8 mouse cellular contexts compared by ENCODE assay signal in the genomic region with DNA sequence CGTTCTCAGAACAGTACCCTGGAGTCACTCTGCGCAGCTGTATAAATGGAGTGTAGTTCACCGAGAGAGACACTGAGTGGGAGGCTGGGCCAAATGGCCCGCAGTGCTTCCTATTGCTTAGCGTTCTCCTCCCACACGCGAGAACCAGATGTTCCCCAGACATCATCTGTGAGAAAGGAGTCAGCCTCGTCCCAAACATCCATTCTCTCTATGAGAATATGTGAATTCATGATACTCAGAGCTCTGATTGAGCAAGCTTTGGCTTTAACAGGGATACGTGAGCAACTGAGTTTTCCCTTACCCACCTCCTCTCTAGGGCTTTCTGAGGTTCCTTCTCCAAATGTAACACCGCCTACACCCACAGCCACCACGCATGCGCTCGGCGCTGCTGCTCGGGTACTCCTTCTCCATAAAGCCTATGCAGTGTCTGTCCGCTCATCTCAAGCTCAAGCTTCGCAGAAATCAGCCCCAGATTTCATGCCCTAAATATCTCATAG. TPM values are rescaled to one million over a fixed set of nuclear protein-coding genes. Genes with fewer than 3 reads are reported as not detected.
DNase-seq lines count a peak whose midpoint lies in the region; ATAC-seq and TF ChIP-seq lines count a peak whose summit lies in the region.

No protein-coding gene starts in this region.

- ATAC-seq in lung, postnatal 0 days, result no peak
- peak; percentile 65; the same call in 1 of the 2 replicates for ATAC-seq in embryonic facial prominence, embryonic 14.5 days (ENCODE audit: low read depth)
- no peak for ATAC-seq in heart, embryonic 13.5 days (ENCODE audit: extremely low read depth, insufficient number of reproducible peaks, low FRiP score, low TSS enrichment)

- 0 out of 2 replicates have a peak overlapping the region, but pooled peaks have one; percentile 29 for H3K9ac ChIP-seq in lung, postnatal 0 days (replicated peaks; ENCODE audit: low read depth)
- H3K9ac ChIP-seq in embryonic facial prominence, embryonic 14.5 days (ENCODE audit: low read depth, low read length), result no peak overlapping the region
- H3K9ac ChIP-seq in heart, embryonic 13.5 days, result peak overlapping the region; percentile 72

- 55% methylated on average over 17 of the region's 17 CpGs for WGBS in lung, postnatal 0 days
- WGBS in embryonic facial prominence, embryonic 14.5 days, result 38% methylated on average over 17 of the region's 17 CpGs
- 59% methylated on average over 17 of the region's 17 CpGs for WGBS in heart, embryonic 13.5 days

- no peak; the same call in 1 of the 2 replicates for TF ChIP-seq CTCF in lung, postnatal 0 days (IDR thresholded peaks at IDR 0.05)

- no peak overlapping the region for H3K4me2 ChIP-seq in lung, postnatal 0 days (replicated peaks; ENCODE audit: low read depth, low read length)
- H3K4me2 ChIP-seq in embryonic facial prominence, embryonic 14.5 days (ENCODE audit: low read depth, low read length), result peak overlapping the region; percentile 42
- H3K4me2 ChIP-seq in heart, embryonic 13.5 days, result peak overlapping the region; percentile 48

- no peaks in the 10 kb centered on the region for H3K36me3 ChIP-seq in lung, postnatal 0 days (ENCODE audit: insufficient read depth, low read length)
- peaks cover 1% of the 10 kb centered on the region; the same call in 1 of the 2 replicates for H3K36me3 ChIP-seq in embryonic facial prominence, embryonic 14.5 days (ENCODE audit: control insufficient read depth, insufficient read depth, low read length)
- peaks cover 24% of the 10 kb centered on the region for H3K36me3 ChIP-seq in heart, embryonic 13.5 days

- DNase-seq in lung, postnatal 0 days (ENCODE audit: low spot score), result peak; percentile 41
- no peak for DNase-seq in lung, postnatal 25 days (ENCODE audit: low spot score)
- DNase-seq in embryonic facial prominence, embryonic 14.5 days (ENCODE audit: low spot score), result peak; percentile 92
- peak; percentile 81 for DNase-seq in layer of hippocampus, adult 9-10 months (ENCODE audit: low spot score)
- peak; percentile 32 for DNase-seq in ovary, postnatal 10 days (ENCODE audit: low spot score)
- no peak for DNase-seq in cerebellum, postnatal 25 days
- DNase-seq in cerebellum, postnatal 4 days (ENCODE audit: low spot score in 2 of 2), result no peak

- TF ChIP-seq EP300 in lung, postnatal 0 days (IDR thresholded peaks at IDR 0.05), result no peak

- peaks cover 23% of the 10 kb centered on the region for H3K4me1 ChIP-seq in lung, postnatal 0 days (ENCODE audit: insufficient read depth, low read depth, low read length)
- peaks cover 46% of the 10 kb centered on the region for H3K4me1 ChIP-seq in embryonic facial prominence, embryonic 14.5 days (ENCODE audit: control insufficient read depth, insufficient read depth, low read length)
- H3K4me1 ChIP-seq in heart, embryonic 13.5 days, result peaks cover 96% of the 10 kb centered on the region

- no peak overlapping the region for H3K4me3 ChIP-seq in lung, postnatal 0 days (ENCODE audit: low read depth, low read length)
- H3K4me3 ChIP-seq in embryonic facial prominence, embryonic 14.5 days (ENCODE audit: low read depth, low read length), result no peak overlapping the region
- H3K4me3 ChIP-seq in heart, embryonic 13.5 days, result peak overlapping the region; percentile 9; the same call in 1 of the 2 replicates

- no peaks in the 10 kb centered on the region for H3K27me3 ChIP-seq in lung, postnatal 0 days (replicated peaks; ENCODE audit: insufficient read depth, low read length)
- H3K27me3 ChIP-seq in embryonic facial prominence, embryonic 14.5 days (replicated peaks; ENCODE audit: control insufficient read depth, insufficient read depth, low read length), result no peaks in the 10 kb centered on the region
- no peaks in the 10 kb centered on the region for H3K27me3 ChIP-seq in heart, embryonic 13.5 days (replicated peaks)

- H3K9me3 ChIP-seq in lung, postnatal 0 days (ENCODE audit: low read length), result no peaks in the 10 kb centered on the region
- H3K9me3 ChIP-seq in embryonic facial prominence, embryonic 14.5 days (ENCODE audit: control insufficient read depth, low read length), result no peaks in the 10 kb centered on the region
- H3K9me3 ChIP-seq in heart, embryonic 13.5 days, result no peaks in the 10 kb centered on the region

- H3K27ac ChIP-seq in lung, postnatal 0 days (ENCODE audit: low read length), result peak overlapping the region; percentile 59; the same call in 1 of the 2 replicates
- peak overlapping the region; percentile 90 for H3K27ac ChIP-seq in embryonic facial prominence, embryonic 14.5 days (replicated peaks; ENCODE audit: low read depth, low read length)
- peak overlapping the region; percentile 84 for H3K27ac ChIP-seq in heart, embryonic 13.5 days (replicated peaks)

RNA-seq across cellular contexts. Expression of gene Creb3l2, which starts 22.5 kb away (rescaled TPM):
- polyA plus RNA-seq in lung, postnatal 0 days (2015; fragmentation: Nextera tagmentation; extraction: Ambion mirVana), result 23.6 and 23.8 TPM in 2 replicates
- 34.5 and 35.3 TPM in 2 replicates for polyA plus RNA-seq in embryonic facial prominence, embryonic 14.5 days (2014; fragmentation: Nextera tagmentation; extraction: Ambion mirVana)
- polyA plus RNA-seq in heart, embryonic 13.5 days (2015; fragmentation: Nextera tagmentation; extraction: Ambion mirVana), result 29.9 and 30.1 TPM in 2 replicates

Comparison
In these comparisons a context has a peak if more than half of its experiments do, and no peak if none do; other contexts are left out.
1. DNase-seq: peak in lung, postnatal 0 days (single experiment), embryonic facial prominence, embryonic 14.5 days (single experiment), layer of hippocampus, adult 9-10 months (single experiment) and ovary, postnatal 10 days (single experiment); none in lung, postnatal 25 days (single experiment), cerebellum, postnatal 25 days (0 of 2) and cerebellum, postnatal 4 days (0 of 2).
2. Peak in every context shown above with its lines, with median percentiles within 50 percentile points of each other: H3K27ac ChIP-seq.